Mouse (Mus musculus): Measurements from ENCODE around the gene Samt2.
"Not testable (repeated sequence)": the region's sequence is repeated elsewhere in the genome, so short reads cannot be mapped to it uniquely, and the experiment has no call there.

Gene Samt2

DNA sequence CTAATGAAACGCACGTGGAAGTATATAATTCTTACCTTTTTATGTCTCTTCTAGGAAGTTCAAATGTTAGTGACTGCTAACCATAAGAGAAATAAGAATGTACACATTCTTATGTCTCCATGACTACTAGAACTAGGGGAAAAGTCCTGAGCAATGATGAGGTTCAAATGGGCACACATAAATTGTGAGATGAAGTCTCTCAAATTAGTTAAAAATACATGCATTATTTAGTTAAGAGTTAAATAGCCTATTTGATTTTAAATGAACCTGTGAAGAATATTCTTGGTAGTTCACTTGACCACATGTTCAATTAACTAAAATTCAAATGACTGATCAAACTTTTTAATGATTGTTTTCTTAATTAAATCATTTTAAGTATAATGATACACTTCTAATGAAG, at the start of gene Samt2:
Gene Samt2 (minus strand): TSS at position 101 of the 400 bp plus-strand sequence.
- DNase-seq (ENCODE audit: low read depth, low spot score) = not testable (repeated sequence)
